Mouse (Mus musculus): Measurements from ENCODE around the gene Fev. TPM values are rescaled to one million over a fixed set of nuclear protein-coding genes. Genes with fewer than 3 reads are reported as not detected.

Gene Fev
- polyA plus RNA-seq, 1 experiment from 2014 or later = 2.1 TPM

GRCm38 (mm10) chr1:74851001-74851775 lies 34.0 kb downstream of the Fev start:
- ATAC-seq (ENCODE audit: low FRiP score, low TSS enrichment) = no peak
- no peaks in the 10 kb centered on the region for H3K9me3 ChIP-seq (ENCODE audit: control insufficient read depth, low read length)
- no peak overlapping the region for H3K4me2 ChIP-seq (replicated peaks; ENCODE audit: low read depth, low read length)
- H3K9ac ChIP-seq (ENCODE audit: low read depth, low read length) = no peak overlapping the region
- WGBS = 24% methylated on average over 6 of the region's 6 CpGs
- peaks cover 62% of the 10 kb centered on the region for H3K27me3 ChIP-seq (ENCODE audit: control insufficient read depth, insufficient read depth, low read length)
- no peaks in the 10 kb centered on the region for H3K36me3 ChIP-seq (ENCODE audit: control insufficient read depth, insufficient read depth, low read length)
- H3K27ac ChIP-seq (ENCODE audit: low read depth, low read length) = no peak overlapping the region
- H3K4me3 ChIP-seq (ENCODE audit: low read length) = no peak overlapping the region
- peaks cover 9% of the 10 kb centered on the region for H3K4me1 ChIP-seq (ENCODE audit: control insufficient read depth, insufficient read depth, low read length)

DNA sequence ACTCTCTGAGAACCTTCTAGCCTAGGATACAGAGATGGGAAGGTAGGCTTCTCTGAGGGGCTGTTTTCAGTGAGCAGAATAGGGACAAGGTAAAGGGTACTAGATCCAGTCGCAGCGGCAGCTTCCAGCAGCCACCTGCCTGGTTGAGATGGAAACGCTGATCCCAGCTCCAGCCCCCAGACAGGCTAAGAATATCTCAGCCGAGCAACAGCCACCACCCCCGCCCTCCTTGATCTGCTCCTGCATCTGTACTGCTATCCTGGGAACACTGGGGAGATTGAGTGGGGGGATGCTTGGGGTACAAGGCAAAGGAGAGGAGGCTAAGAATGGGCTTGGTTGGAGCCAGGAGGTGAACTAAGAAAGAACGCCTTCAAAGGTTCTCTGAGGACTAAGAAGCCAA lies 35.0 kb downstream of the Fev start:
- Histone ChIP-seq H3K27ac (ENCODE audit: low read depth, low read length) (no peak overlapping the region), H3K4me1 (ENCODE audit: control insufficient read depth, insufficient read depth, low read length) (no peaks in the 10 kb centered on the region; the same call in 1 of the 2 replicates), H3K9me3 (ENCODE audit: control insufficient read depth, low read length) (no peaks in the 10 kb centered on the region), H3K27me3 (ENCODE audit: control insufficient read depth, insufficient read depth, low read length) (peaks cover 53% of the 10 kb centered on the region), H3K4me2 (replicated peaks; ENCODE audit: low read depth, low read length) (no peak overlapping the region), H3K36me3 (ENCODE audit: control insufficient read depth, insufficient read depth, low read length) (no peaks in the 10 kb centered on the region), H3K9ac (ENCODE audit: low read depth, low read length) (no peak overlapping the region), H3K4me3 (ENCODE audit: low read length) (no peak overlapping the region)
- WGBS = 36% methylated on average over 6 of the region's 6 CpGs
- ATAC-seq (ENCODE audit: low FRiP score, low TSS enrichment) = no peak

GRCm38 (mm10) chr1:74848946-74849345 lies 36.3 kb downstream of the Fev start:
- H3K9me3 ChIP-seq (ENCODE audit: control insufficient read depth, low read length) = no peaks in the 10 kb centered on the region
- peaks cover 42% of the 10 kb centered on the region for H3K27me3 ChIP-seq (ENCODE audit: control insufficient read depth, insufficient read depth, low read length)
- 46% methylated on average over 5 of the region's 5 CpGs for WGBS

DNA sequence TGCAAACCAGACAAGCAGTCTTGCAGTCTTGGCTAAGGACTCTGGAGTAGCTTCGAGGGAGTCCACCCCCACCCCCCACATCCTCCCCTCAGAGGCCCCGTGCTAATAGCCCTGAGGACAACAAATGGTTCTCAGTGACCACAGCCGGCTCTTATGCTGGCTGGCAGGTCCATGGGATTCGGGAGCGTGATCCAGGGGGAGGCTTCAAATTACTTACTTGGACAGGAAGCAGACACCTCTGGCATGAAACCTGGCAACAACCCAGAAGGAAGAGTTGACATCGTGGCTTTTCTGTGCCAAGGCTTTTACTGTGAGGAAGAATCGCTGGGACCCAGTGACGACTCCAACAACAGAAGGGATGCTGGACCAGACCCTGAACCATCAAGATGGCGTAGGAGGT lies 38.9 kb downstream of the Fev start:
- H3K4me2 ChIP-seq (replicated peaks; ENCODE audit: low read depth, low read length) = no peak overlapping the region
- ATAC-seq (ENCODE audit: low FRiP score, low TSS enrichment) = no peak
- peaks cover 18% of the 10 kb centered on the region for H3K27me3 ChIP-seq (ENCODE audit: control insufficient read depth, insufficient read depth, low read length)
- no peaks in the 10 kb centered on the region for H3K9me3 ChIP-seq (ENCODE audit: control insufficient read depth, low read length)
- H3K9ac ChIP-seq (ENCODE audit: low read depth, low read length) = no peak overlapping the region
- 23% methylated on average over 9 of the region's 9 CpGs for WGBS
- H3K4me1 ChIP-seq (ENCODE audit: control insufficient read depth, insufficient read depth, low read length) = no peaks in the 10 kb centered on the region
- no peaks in the 10 kb centered on the region for H3K36me3 ChIP-seq (ENCODE audit: control insufficient read depth, insufficient read depth, low read length)
- no peak overlapping the region for H3K27ac ChIP-seq (ENCODE audit: low read depth, low read length)
- H3K4me3 ChIP-seq (ENCODE audit: low read length) = no peak overlapping the region

More at GRCm38 (mm10) chr1:74848946-74849345, 36.3 kb downstream of the Fev start:
- no peak overlapping the region for H3K4me2 ChIP-seq (replicated peaks; ENCODE audit: low read depth, low read length)
- no peak overlapping the region for H3K27ac ChIP-seq (ENCODE audit: low read depth, low read length)
- no peak overlapping the region for H3K9ac ChIP-seq (ENCODE audit: low read depth, low read length)
- no peaks in the 10 kb centered on the region for H3K36me3 ChIP-seq (ENCODE audit: control insufficient read depth, insufficient read depth, low read length)
- no peak for ATAC-seq (ENCODE audit: low FRiP score, low TSS enrichment)
- no peak overlapping the region for H3K4me3 ChIP-seq (ENCODE audit: low read length)
- no peaks in the 10 kb centered on the region for H3K4me1 ChIP-seq (ENCODE audit: control insufficient read depth, insufficient read depth, low read length)

GRCm38 (mm10) chr1:74843090-74843489 lies 42.1 kb downstream of the Fev start:
- Histone ChIP-seq H3K4me1 (ENCODE audit: control insufficient read depth, insufficient read depth, low read length) (no peaks in the 10 kb centered on the region), H3K27me3 (ENCODE audit: control insufficient read depth, insufficient read depth, low read length) (no peaks in the 10 kb centered on the region; the same call in 1 of the 2 replicates), H3K9ac (ENCODE audit: low read depth, low read length) (no peak overlapping the region), H3K27ac (ENCODE audit: low read depth, low read length) (no peak overlapping the region), H3K9me3 (ENCODE audit: control insufficient read depth, low read length) (no peaks in the 10 kb centered on the region), H3K4me3 (ENCODE audit: low read length) (no peak overlapping the region), H3K4me2 (replicated peaks; ENCODE audit: low read depth, low read length) (no peak overlapping the region), H3K36me3 (ENCODE audit: control insufficient read depth, insufficient read depth, low read length) (no peaks in the 10 kb centered on the region)
- WGBS = 80% methylated on average over 5 of the region's 5 CpGs
- no peak for ATAC-seq (ENCODE audit: low FRiP score, low TSS enrichment)

GRCm38 (mm10) chr1:74833255-74833654 lies 52.0 kb downstream of the Fev start:
- H3K4me1 ChIP-seq (ENCODE audit: control insufficient read depth, insufficient read depth, low read length) = no peaks in the 10 kb centered on the region

More at GRCm38 (mm10) chr1:74833255-74833654, 52.0 kb downstream of the Fev start:
- WGBS = 89% methylated on average over 3 of the region's 3 CpGs
- Histone ChIP-seq H3K27ac (ENCODE audit: low read depth, low read length) (no peak overlapping the region), H3K27me3 (ENCODE audit: control insufficient read depth, insufficient read depth, low read length) (no peaks in the 10 kb centered on the region), H3K36me3 (ENCODE audit: control insufficient read depth, insufficient read depth, low read length) (no peaks in the 10 kb centered on the region), H3K4me2 (replicated peaks; ENCODE audit: low read depth, low read length) (no peak overlapping the region), H3K9ac (ENCODE audit: low read depth, low read length) (no peak overlapping the region), H3K9me3 (ENCODE audit: control insufficient read depth, low read length) (no peaks in the 10 kb centered on the region), H3K4me3 (ENCODE audit: low read length) (no peak overlapping the region)
- ATAC-seq (ENCODE audit: low FRiP score, low TSS enrichment) = no peak

MicroRNAs within 50 kb of the gene (microRNA counts, 519-probe panel; counts per million panel counts)
- microRNA mmu-miR-375 = 4,977 counts per million, percentile 41 among the panel's probes with 10 or more counts

Small RNAs within 50 kb of the gene (microRNA-seq; reads per million reads assigned to microRNA genes)
- gene Mir375 = 859 reads per million, percentile 77 among the genes with 10 or more reads in this experiment

Other genes starting within 250 kb of the Fev start
- gene Ttll4, start 223.7 kb downstream of the Fev start, polyA plus RNA-seq (2014; fragmentation: Nextera tagmentation; extraction: Ambion mirVana) = 13.4 and 26.1 TPM in 2 replicates
- 6.3 and 8.1 TPM in 2 replicates for gene Cyp27a1, start 171.8 kb downstream of the Fev start, polyA plus RNA-seq (2014; fragmentation: Nextera tagmentation; extraction: Ambion mirVana)
- gene Prkag3, start 136.2 kb downstream of the Fev start, polyA plus RNA-seq (2014; fragmentation: Nextera tagmentation; extraction: Ambion mirVana) = 0.13 and 0.15 TPM in 2 replicates
- gene Wnt6, start 113.5 kb downstream of the Fev start, polyA plus RNA-seq (2014; fragmentation: Nextera tagmentation; extraction: Ambion mirVana) = 3.1 and 3.4 TPM in 2 replicates
- gene Wnt10a, start 93.9 kb downstream of the Fev start, polyA plus RNA-seq (2014; fragmentation: Nextera tagmentation; extraction: Ambion mirVana) = 0.70 and 0.91 TPM in 2 replicates
- 0.07 TPM in 1 of 2 replicates, not detected in the other for gene Cdk5r2, start 30.5 kb downstream of the Fev start, polyA plus RNA-seq (2014; fragmentation: Nextera tagmentation; extraction: Ambion mirVana)
- not detected in 2 replicates for gene Cryba2, start 7.7 kb upstream of the Fev start, polyA plus RNA-seq (2014; fragmentation: Nextera tagmentation; extraction: Ambion mirVana)
- not detected in 2 replicates for gene Cfap65, start 50.2 kb upstream of the Fev start, polyA plus RNA-seq (2014; fragmentation: Nextera tagmentation; extraction: Ambion mirVana)
- 0.43 and 0.84 TPM in 2 replicates for gene Ihh, start 66.3 kb upstream of the Fev start, polyA plus RNA-seq (2014; fragmentation: Nextera tagmentation; extraction: Ambion mirVana)
- 9.7 and 10.7 TPM in 2 replicates for gene Nhej1, start 239.8 kb upstream of the Fev start, polyA plus RNA-seq (2014; fragmentation: Nextera tagmentation; extraction: Ambion mirVana)
- 0.84 and 2.4 TPM in 2 replicates for gene Slc23a3, start 248.5 kb upstream of the Fev start, polyA plus RNA-seq (2014; fragmentation: Nextera tagmentation; extraction: Ambion mirVana)

All from kidney, embryonic 14.5 days (tissue).